Mouse (Mus musculus) heart, postnatal 0 days (tissue): ENCODE results near the gene H1fnt. TPM values are rescaled to one million over a fixed set of nuclear protein-coding genes. Genes with fewer than 3 reads are reported as not detected.

Source experiments
- ATAC-seq: fragments of 200-750 bp; cut with Nextera tagmentation; 2 replicates; pipeline ENCODE4 v1.8.0; 2017; ENCODE audit warnings: low read depth, moderate number of reproducible peaks, moderate library complexity; ENCODE audit not compliant: insufficient read depth
- DNase-seq: peaks from one replicate; pipeline ENCODE4 v3.0.0-alpha.2; 2016; ENCODE audit warnings: low spot score
- H3K27ac ChIP-seq: fragments of 300-500 bp; sonication (generic); 2 replicates; pipeline ENCODE4 v1.5.1; 2014; ENCODE audit warnings: low read depth, mild to moderate bottlenecking
- H3K27me3 ChIP-seq: fragments of 300-500 bp; sonication (generic); 2 replicates; pipeline ENCODE4 v1.6.1; 2014; ENCODE audit warnings: low read length, mixed read lengths; ENCODE audit not compliant: control insufficient read depth, insufficient read depth
- H3K36me3 ChIP-seq: fragments of 300-500 bp; sonication (generic); replicated peaks from 2 replicates; pipeline ENCODE4 v1.6.1; 2014; ENCODE audit warnings: low read length, mixed read lengths; ENCODE audit not compliant: control insufficient read depth, insufficient read depth
- H3K4me1 ChIP-seq: fragments of 300-500 bp; sonication (generic); 2 replicates; pipeline ENCODE4 v1.6.1; 2014; ENCODE audit warnings: antibody characterized with exemption; ENCODE audit not compliant: control insufficient read depth, insufficient read depth
- H3K4me2 ChIP-seq: fragments of 300-500 bp; sonication (generic); 2 replicates; pipeline ENCODE4 v1.6.1; 2014; ENCODE audit warnings: low read depth, mild to moderate bottlenecking, low read length, moderate library complexity
- H3K4me3 ChIP-seq: fragments of 300-500 bp; sonication (generic); 2 replicates; pipeline ENCODE4 v1.5.1; 2014; ENCODE audit warnings: low read depth, low read length
- H3K9ac ChIP-seq: fragments of 300-500 bp; sonication (generic); replicated peaks from 2 replicates; pipeline ENCODE4 v1.6.1; 2014; ENCODE audit warnings: low read depth, low read length, mixed read lengths
- H3K9me3 ChIP-seq: fragments of 300-500 bp; sonication (generic); replicated peaks from 2 replicates; pipeline ENCODE4 v1.6.1; 2016; ENCODE audit warnings: low read length; ENCODE audit not compliant: control insufficient read depth
- CTCF ChIP-seq: IDR thresholded peaks from 2 replicates; pipeline ENCODE4 v1.5.1; 2016; ENCODE audit warnings: antibody characterized with exemption, control low read depth, low read depth
- EP300 ChIP-seq: IDR thresholded peaks from 2 replicates; pipeline ENCODE4 v1.6.1; 2016; ENCODE audit warnings: antibody characterized with exemption, low read depth
- WGBS: fragments of 180-500 bp; shearing (Covaris S2); extraction: QIAGEN DNeasy Blood & Tissue Kit; methylation state at CpG from one replicate; pipeline ENCODE4 v1.1.7; 2014; 5-methylcytosine and 5-hydroxymethylcytosine counted together
- polyA plus RNA-seq: library from polyadenylated mRNA; unstranded; fragments of >200 nt; fragmentation: Nextera tagmentation; extraction: Ambion mirVana; gene quantifications from 2 replicates; pipeline ENCODE4 v1.2.1, GENCODE M21; 2015
- total RNA-seq: library from RNA; depleted of rRNA; stranded (reverse); fragments of >200 nt; gene quantifications from 2 replicates; pipeline ENCODE4 v1.2.3, GENCODE M21; 2014; ENCODE audit warnings: low replicate concordance

Gene H1fnt
- total and polyA plus RNA-seq, 2 experiments from 2014 or later: not detected

- DNase-seq (no peak), ATAC-seq (no peak)
- Histone ChIP-seq H3K36me3 (no peaks in the 10 kb centered on the region), H3K9ac (no peak overlapping the region), H3K4me2 (no peak overlapping the region), H3K4me3 (no peak overlapping the region), H3K9me3 (no peaks in the 10 kb centered on the region), H3K27ac (no peak overlapping the region), H3K4me1 (no peaks in the 10 kb centered on the region), H3K27me3 (no peaks in the 10 kb centered on the region)
- 74% methylated on average over 7 of the region's 7 CpGs for WGBS
- TF ChIP-seq CTCF (no peak), EP300 (no peak)
Measured at GRCm38 (mm10) chr15:98257776-98258175, 683 bp upstream of the H1fnt start.

GRCm38 (mm10) chr15:98256271-98256670 is 822 bp downstream of the H1fnt start:
- Histone ChIP-seq H3K36me3 (no peaks in the 10 kb centered on the region), H3K4me1 (no peaks in the 10 kb centered on the region)
- 89% methylated on average over 13 of the region's 13 CpGs for WGBS

GRCm38 (mm10) chr15:98235442-98235841 is 21.7 kb downstream of the H1fnt start:
- Histone ChIP-seq H3K27ac (no peak overlapping the region), H3K4me3 (no peak overlapping the region), H3K4me2 (no peak overlapping the region), H3K9ac (no peak overlapping the region), H3K9me3 (no peaks in the 10 kb centered on the region), H3K27me3 (no peaks in the 10 kb centered on the region), H3K4me1 (no peaks in the 10 kb centered on the region), H3K36me3 (no peaks in the 10 kb centered on the region)
- no peak for ATAC-seq
- TF ChIP-seq EP300: no peak
- TF ChIP-seq CTCF: no peak
- 78% methylated on average over 4 of the region's 4 CpGs for WGBS
- no peak for DNase-seq

More at GRCm38 (mm10) chr15:98256271-98256670, 822 bp downstream of the H1fnt start:
- no peak for DNase-seq
- ATAC-seq: no peak
- TF ChIP-seq CTCF (no peak), EP300 (no peak)
- Histone ChIP-seq H3K27me3 (no peaks in the 10 kb centered on the region), H3K4me3 (no peak overlapping the region), H3K9ac (no peak overlapping the region), H3K9me3 (no peaks in the 10 kb centered on the region), H3K4me2 (no peak overlapping the region), H3K27ac (no peak overlapping the region)

GRCm38 (mm10) chr15:98234350-98234749 is 22.7 kb downstream of the H1fnt start, which contains the start of gene Olfr286:
Olfr286 (minus strand) TSS chr15:98234450.
- ATAC-seq (no peak), DNase-seq (no peak)
- Histone ChIP-seq H3K4me3 (no peak within 1 kb of the TSS), H3K9me3 (no peaks in the 10 kb centered on the region), H3K9ac (no peak within 1 kb of the TSS), H3K36me3 (no peaks in the 10 kb centered on the region), H3K27me3 (no peaks in the 10 kb centered on the region), H3K4me1 (no peaks in the 10 kb centered on the region), H3K4me2 (no peak within 1 kb of the TSS), H3K27ac (no peak within 1 kb of the TSS)
- WGBS: 78% methylated on average over 4 of the region's 4 CpGs
- TF ChIP-seq EP300: no peak
- no peak for TF ChIP-seq CTCF

GRCm38 (mm10) chr15:98226096-98226495 is 31.0 kb downstream of the H1fnt start:
- DNase-seq: no peak
- H3K4me3 ChIP-seq: no peak overlapping the region
- no peaks in the 10 kb centered on the region for H3K9me3 ChIP-seq
- TF ChIP-seq EP300: no peak
- TF ChIP-seq CTCF: no peak
- H3K36me3 ChIP-seq: no peaks in the 10 kb centered on the region
- ATAC-seq: no peak
- H3K27ac ChIP-seq: no peak overlapping the region
- no peaks in the 10 kb centered on the region for H3K27me3 ChIP-seq
- H3K9ac ChIP-seq: no peak overlapping the region
- no peak overlapping the region for H3K4me2 ChIP-seq
- 72% methylated on average over 7 of the region's 7 CpGs for WGBS
- H3K4me1 ChIP-seq: no peaks in the 10 kb centered on the region

- Histone ChIP-seq H3K9me3 (no peaks in the 10 kb centered on the region), H3K27me3 (no peaks in the 10 kb centered on the region), H3K4me3 (no peak overlapping the region), H3K9ac (no peak overlapping the region), H3K36me3 (no peaks in the 10 kb centered on the region), H3K4me1 (no peaks in the 10 kb centered on the region), H3K27ac (no peak overlapping the region), H3K4me2 (no peak overlapping the region)
- WGBS: 50% methylated on average over 16 of the region's 16 CpGs
- ATAC-seq: no peak
- DNase-seq: no peak
- TF ChIP-seq CTCF (no peak), EP300 (no peak)
Measured at GRCm38 (mm10) chr15:98225610-98226009, 31.5 kb downstream of the H1fnt start.
